Mouse (Mus musculus) midbrain, embryonic 13.5 days (tissue): Measurements from ENCODE around the gene Nrxn2. TPM values are rescaled to one million over a fixed set of nuclear protein-coding genes. Genes with fewer than 3 reads are reported as not detected.

Experiments used
- ATAC-seq: fragments of 200-750 bp; cut with Nextera tagmentation; 2 replicates; pipeline ENCODE4 v1.8.0; 2017; ENCODE audit warnings: mild to moderate bottlenecking, moderate TSS enrichment, moderate library complexity
- H3K27ac ChIP-seq: fragments of 300-500 bp; sonication (generic); 2 replicates; pipeline ENCODE4 v1.5.1; 2015; ENCODE audit warnings: inconsistent platforms, mild to moderate bottlenecking, moderate library complexity
- H3K27me3 ChIP-seq: fragments of 300-500 bp; sonication (generic); 2 replicates; pipeline ENCODE4 v1.6.1; 2015; ENCODE audit warnings: mild to moderate bottlenecking, inconsistent platforms
- H3K36me3 ChIP-seq: fragments of 300-500 bp; sonication (generic); 2 replicates; pipeline ENCODE4 v1.6.1; 2015; ENCODE audit warnings: mild to moderate bottlenecking, inconsistent platforms
- H3K4me1 ChIP-seq: fragments of 300-500 bp; sonication (generic); replicated peaks from 2 replicates; pipeline ENCODE4 v1.6.1; 2015; ENCODE audit warnings: inconsistent platforms
- H3K4me2 ChIP-seq: fragments of 300-500 bp; sonication (generic); replicated peaks from 2 replicates; pipeline ENCODE4 v1.6.1; 2015; ENCODE audit warnings: moderate library complexity, mild to moderate bottlenecking, inconsistent platforms
- H3K4me3 ChIP-seq: fragments of 300-500 bp; sonication (generic); replicated peaks from 2 replicates; pipeline ENCODE4 v1.5.1; 2015; ENCODE audit warnings: mild to moderate bottlenecking, inconsistent platforms
- H3K9ac ChIP-seq: fragments of 300-500 bp; sonication (generic); replicated peaks from 2 replicates; pipeline ENCODE4 v1.6.1; 2015; ENCODE audit warnings: mild to moderate bottlenecking, inconsistent platforms
- H3K9me3 ChIP-seq: fragments of 300-500 bp; sonication (generic); 2 replicates; pipeline ENCODE4 v1.6.1; 2016; ENCODE audit warnings: mild to moderate bottlenecking, inconsistent platforms
- WGBS: fragments of 180-500 bp; shearing (Covaris S2); methylation state at CpG from one replicate; pipeline ENCODE4 v1.1.7; 2015; 5-methylcytosine and 5-hydroxymethylcytosine counted together
- polyA plus RNA-seq: library from polyadenylated mRNA; unstranded; fragments of >200 nt; fragmentation: Nextera tagmentation; extraction: Ambion mirVana; gene quantifications from 2 replicates; pipeline ENCODE4 v1.2.1, GENCODE M21; 2015

Nrxn2 gene
- polyA plus RNA-seq, 1 experiment from 2014 or later, result 24.3 TPM

GRCm38 (mm10) chr19:6396237-6396636, 22.3 kb upstream of the Nrxn2 start:
- no peak overlapping the region for H3K4me2 ChIP-seq
- H3K36me3 ChIP-seq, result no peaks in the 10 kb centered on the region
- H3K9ac ChIP-seq, result no peak overlapping the region
- peaks cover 15% of the 10 kb centered on the region for H3K27me3 ChIP-seq
- no peak for ATAC-seq
- H3K9me3 ChIP-seq, result no peaks in the 10 kb centered on the region
- no peak overlapping the region for H3K27ac ChIP-seq
- H3K4me1 ChIP-seq, result peaks cover 30% of the 10 kb centered on the region
- H3K4me3 ChIP-seq, result no peak overlapping the region
- 82% methylated on average over 5 of the region's 5 CpGs for WGBS

GRCm38 (mm10) chr19:6397582-6398249, 20.8 kb upstream of the Nrxn2 start:
- ATAC-seq, result no peak
- Histone ChIP-seq H3K9me3 (no peaks in the 10 kb centered on the region), H3K4me2 (peak overlapping the region; percentile 97; the same call in 1 of the 2 replicates), H3K27me3 (peaks cover 30% of the 10 kb centered on the region), H3K4me3 (no peak overlapping the region), H3K4me1 (peaks cover 40% of the 10 kb centered on the region), H3K9ac (no peak overlapping the region), H3K36me3 (no peaks in the 10 kb centered on the region), H3K27ac (no peak overlapping the region)
- 87% methylated on average over 22 of the region's 22 CpGs for WGBS

- peak overlapping the region; percentile 53; the same call in 1 of the 2 replicates for H3K27ac ChIP-seq
- ATAC-seq, result peak; percentile 61
- no peaks in the 10 kb centered on the region for H3K36me3 ChIP-seq
- no peaks in the 10 kb centered on the region for H3K9me3 ChIP-seq
- H3K9ac ChIP-seq, result peak overlapping the region; percentile 77
- peak overlapping the region; percentile 97 for H3K4me2 ChIP-seq
- peaks cover 40% of the 10 kb centered on the region for H3K27me3 ChIP-seq
- 1% methylated on average over 39 of the region's 39 CpGs for WGBS
- H3K4me1 ChIP-seq, result peaks cover 44% of the 10 kb centered on the region
- peak overlapping the region; percentile 60 for H3K4me3 ChIP-seq
Measured at GRCm38 (mm10) chr19:6398447-6399284, 19.9 kb upstream of the Nrxn2 start.

GRCm38 (mm10) chr19:6399285-6400095, 19.0 kb upstream of the Nrxn2 start, which contains the start of gene Rasgrp2:
Gene Rasgrp2 (plus strand): TSS chr19:6399340.
- peak; percentile 15; the same call in 1 of the 2 replicates for ATAC-seq
- Histone ChIP-seq H3K4me3 (peak within 1 kb of the TSS; percentile 60), H3K36me3 (no peaks in the 10 kb centered on the region), H3K27ac (peak within 1 kb of the TSS; percentile 53), H3K27me3 (peaks cover 40% of the 10 kb centered on the region), H3K4me1 (peaks cover 48% of the 10 kb centered on the region), H3K9ac (peak within 1 kb of the TSS; percentile 77), H3K9me3 (no peaks in the 10 kb centered on the region), H3K4me2 (peak within 1 kb of the TSS; percentile 97)
- under 1% methylated on average over 73 of the region's 87 CpGs for WGBS

GRCm38 (mm10) chr19:6400096-6401086, 18.1 kb upstream of the Nrxn2 start:
- Histone ChIP-seq H3K4me1 (peaks cover 48% of the 10 kb centered on the region), H3K36me3 (no peaks in the 10 kb centered on the region), H3K9ac (peak overlapping the region; percentile 77), H3K4me3 (peak overlapping the region; percentile 60), H3K9me3 (no peaks in the 10 kb centered on the region), H3K27me3 (peaks cover 40% of the 10 kb centered on the region), H3K4me2 (peak overlapping the region; percentile 97), H3K27ac (no peak overlapping the region)
- no peak; the same call in 1 of the 2 replicates for ATAC-seq
- 3% methylated on average over 29 of the region's 29 CpGs for WGBS

- H3K27me3 ChIP-seq, result peaks cover 40% of the 10 kb centered on the region
Measured at GRCm38 (mm10) chr19:6401131-6401815, 17.3 kb upstream of the Nrxn2 start.

GRCm38 (mm10) chr19:6401951-6402350, 16.6 kb upstream of the Nrxn2 start:
- H3K27ac ChIP-seq, result no peak overlapping the region
- peak overlapping the region; percentile 97 for H3K4me2 ChIP-seq
- H3K27me3 ChIP-seq, result peaks cover 40% of the 10 kb centered on the region
- peaks cover 48% of the 10 kb centered on the region for H3K4me1 ChIP-seq
- no peak for ATAC-seq
- no peaks in the 10 kb centered on the region for H3K9me3 ChIP-seq
- WGBS, result 15% methylated on average over 9 of the region's 9 CpGs
- 0 out of 2 replicates have a peak overlapping the region, but pooled peaks have one; percentile 20 for H3K9ac ChIP-seq
- H3K4me3 ChIP-seq, result peak overlapping the region; percentile 60
- H3K36me3 ChIP-seq, result no peaks in the 10 kb centered on the region

More at GRCm38 (mm10) chr19:6401131-6401815, 17.3 kb upstream of the Nrxn2 start:
- Histone ChIP-seq H3K4me2 (peak overlapping the region; percentile 97), H3K36me3 (no peaks in the 10 kb centered on the region), H3K9me3 (no peaks in the 10 kb centered on the region), H3K4me1 (peaks cover 48% of the 10 kb centered on the region), H3K9ac (0 out of 2 replicates have a peak overlapping the region, but pooled peaks have one; percentile 20), H3K4me3 (peak overlapping the region; percentile 60), H3K27ac (no peak overlapping the region)
- under 1% methylated on average over 32 of the region's 32 CpGs for WGBS
- ATAC-seq, result 0 out of 2 replicates have a peak, but pooled peaks have one; percentile 9

- WGBS, result 78% methylated on average over 10 of the region's 10 CpGs
- Histone ChIP-seq H3K4me1 (peaks cover 40% of the 10 kb centered on the region), H3K27ac (no peak overlapping the region), H3K4me2 (no peak overlapping the region), H3K36me3 (no peaks in the 10 kb centered on the region), H3K9me3 (no peaks in the 10 kb centered on the region), H3K27me3 (peaks cover 38% of the 10 kb centered on the region), H3K9ac (no peak overlapping the region), H3K4me3 (no peak overlapping the region)
- ATAC-seq, result no peak
Measured at GRCm38 (mm10) chr19:6403869-6404268, 14.7 kb upstream of the Nrxn2 start.

GRCm38 (mm10) chr19:6405433-6405832, 13.1 kb upstream of the Nrxn2 start:
- 61% methylated on average over 10 of the region's 10 CpGs for WGBS
- no peak for ATAC-seq

GRCm38 (mm10) chr19:6407109-6407508, 11.4 kb upstream of the Nrxn2 start:
- ATAC-seq, result no peak

More at GRCm38 (mm10) chr19:6405433-6405832, 13.1 kb upstream of the Nrxn2 start:
- Histone ChIP-seq H3K36me3 (no peaks in the 10 kb centered on the region), H3K4me2 (no peak overlapping the region), H3K27ac (no peak overlapping the region), H3K27me3 (peaks cover 33% of the 10 kb centered on the region), H3K9ac (no peak overlapping the region), H3K4me1 (peaks cover 25% of the 10 kb centered on the region), H3K9me3 (no peaks in the 10 kb centered on the region), H3K4me3 (no peak overlapping the region)

More at GRCm38 (mm10) chr19:6407109-6407508, 11.4 kb upstream of the Nrxn2 start:
- Histone ChIP-seq H3K9ac (no peak overlapping the region), H3K27ac (no peak overlapping the region), H3K36me3 (no peaks in the 10 kb centered on the region), H3K4me2 (no peak overlapping the region), H3K9me3 (no peaks in the 10 kb centered on the region), H3K4me1 (peaks cover 8% of the 10 kb centered on the region), H3K27me3 (peaks cover 16% of the 10 kb centered on the region), H3K4me3 (no peak overlapping the region)
- WGBS, result 78% methylated on average over 8 of the region's 8 CpGs
